Mouse (Mus musculus) thymus, adult 2 months (tissue): ENCODE measurements around the gene Fmnl2. TPM values are rescaled to one million over a fixed set of nuclear protein-coding genes. Genes with fewer than 3 reads are reported as not detected.

Experiments used
- DNase-seq: peaks from one replicate; pipeline ENCODE4 v3.0.0; 2021
- H3K27ac ChIP-seq: fragments of 200-500 bp; 2 replicates; pipeline ENCODE4 v1.5.1; 2012; ENCODE audit warnings: low read length, control low read depth; ENCODE audit not compliant: control insufficient read depth, insufficient read depth
- H3K27me3 ChIP-seq: fragments of 200-500 bp; 2 replicates; pipeline ENCODE4 v1.6.1; 2012; ENCODE audit warnings: mild to moderate bottlenecking, low read length, moderate library complexity, mixed read lengths; ENCODE audit not compliant: control insufficient read depth, insufficient read depth
- H3K36me3 ChIP-seq: fragments of 200-500 bp; 2 replicates; pipeline ENCODE4 v1.6.1; 2012; ENCODE audit warnings: mild to moderate bottlenecking, low read length, moderate library complexity; ENCODE audit not compliant: control insufficient read depth, insufficient read depth
- H3K4me1 ChIP-seq: fragments of 200-500 bp; replicated peaks from 2 replicates; pipeline ENCODE4 v1.6.1; 2012; ENCODE audit warnings: low read length; ENCODE audit not compliant: control insufficient read depth, insufficient read depth
- H3K4me3 ChIP-seq: fragments of 200-500 bp; 2 replicates; pipeline ENCODE4 v1.5.1; 2012; ENCODE audit warnings: mild to moderate bottlenecking, low read length, control low read depth, moderate library complexity; ENCODE audit not compliant: control insufficient read depth, insufficient read depth
- CTCF ChIP-seq: fragments of 200-500 bp; IDR thresholded peaks from 2 replicates; pipeline ENCODE4 v1.5.1; 2012; ENCODE audit warnings: mild to moderate bottlenecking, control low read depth, low read length, moderate library complexity, borderline replicate concordance; ENCODE audit not compliant: control insufficient read depth, poor library complexity, insufficient read depth; ENCODE audit errors: extremely low read depth
- POLR2A ChIP-seq: fragments of 200-500 bp; IDR thresholded peaks from 2 replicates; pipeline ENCODE4 v1.6.1; 2012; ENCODE audit warnings: mild to moderate bottlenecking, low read length, control low read depth, moderate library complexity; ENCODE audit not compliant: control insufficient read depth, poor library complexity, insufficient read depth; ENCODE audit errors: extremely low read depth
- WGBS: fragments of 180-500 bp; shearing (Covaris S2); methylation state at CpG from one replicate; pipeline ENCODE4 v1.1.7; 2018; 5-methylcytosine and 5-hydroxymethylcytosine counted together
- polyA plus RNA-seq: library from polyadenylated mRNA; depleted of rRNA; stranded (reverse); fragments of >200 nt; gene quantifications from 2 replicates; pipeline ENCODE4 v1.2.3, GENCODE M21; 2012

The Fmnl2 gene
- polyA plus RNA-seq, 1 experiment, result 5.0 TPM

- no peak overlapping the region for H3K4me3 ChIP-seq
- H3K27ac ChIP-seq, result no peak overlapping the region
- no peaks in the 10 kb centered on the region for H3K36me3 ChIP-seq
- peaks cover 13% of the 10 kb centered on the region for H3K4me1 ChIP-seq
- no peaks in the 10 kb centered on the region for H3K27me3 ChIP-seq
- TF ChIP-seq CTCF (no peak), POLR2A (no peak)
- 27% methylated on average over 15 of the region's 15 CpGs for WGBS
- DNase-seq, result no peak
Observed at GRCm38 (mm10) chr2:52958535-52959290, 101.1 kb downstream of the Fmnl2 start.

- no peak overlapping the region for H3K27ac ChIP-seq
- H3K4me1 ChIP-seq, result peaks cover 13% of the 10 kb centered on the region
- TF ChIP-seq CTCF, result no peak
- no peak for TF ChIP-seq POLR2A
- no peak for DNase-seq
- no peak overlapping the region for H3K4me3 ChIP-seq
- no peaks in the 10 kb centered on the region for H3K27me3 ChIP-seq
- H3K36me3 ChIP-seq, result no peaks in the 10 kb centered on the region
Observed at GRCm38 (mm10) chr2:52959291-52959621, 101.6 kb downstream of the Fmnl2 start.

GRCm38 (mm10) chr2:52959982-52960381, 102.3 kb downstream of the Fmnl2 start:
- H3K27ac ChIP-seq, result no peak overlapping the region
- WGBS, result 76% methylated on average over 3 of the region's 3 CpGs
- TF ChIP-seq POLR2A, result no peak
- TF ChIP-seq CTCF, result no peak

GRCm38 (mm10) chr2:52960697-52961096, 103.0 kb downstream of the Fmnl2 start:
- H3K4me1 ChIP-seq, result peaks cover 9% of the 10 kb centered on the region
- WGBS, result 25% methylated on average over 2 of the region's 2 CpGs
- H3K27me3 ChIP-seq, result no peaks in the 10 kb centered on the region
- H3K4me3 ChIP-seq, result no peak overlapping the region
- no peak overlapping the region for H3K27ac ChIP-seq
- H3K36me3 ChIP-seq, result no peaks in the 10 kb centered on the region
- TF ChIP-seq POLR2A (no peak), CTCF (no peak)
- no peak for DNase-seq

More at GRCm38 (mm10) chr2:52959982-52960381, 102.3 kb downstream of the Fmnl2 start:
- no peaks in the 10 kb centered on the region for H3K36me3 ChIP-seq
- no peaks in the 10 kb centered on the region for H3K27me3 ChIP-seq
- H3K4me3 ChIP-seq, result no peak overlapping the region
- H3K4me1 ChIP-seq, result peaks cover 10% of the 10 kb centered on the region
- no peak for DNase-seq

- DNase-seq, result no peak
- no peaks in the 10 kb centered on the region for H3K36me3 ChIP-seq
- H3K4me3 ChIP-seq, result no peak overlapping the region
- no peak overlapping the region for H3K27ac ChIP-seq
- no peaks in the 10 kb centered on the region for H3K27me3 ChIP-seq
- 93% methylated on average over 1 of the region's 1 CpGs for WGBS
- TF ChIP-seq CTCF (no peak), POLR2A (no peak)
- peaks cover 16% of the 10 kb centered on the region for H3K4me1 ChIP-seq
Observed at GRCm38 (mm10) chr2:52963439-52963838, 105.8 kb downstream of the Fmnl2 start.

- Histone ChIP-seq H3K36me3 (no peaks in the 10 kb centered on the region), H3K27me3 (no peaks in the 10 kb centered on the region), H3K27ac (no peak overlapping the region), H3K4me1 (peaks cover 21% of the 10 kb centered on the region), H3K4me3 (no peak overlapping the region)
- TF ChIP-seq POLR2A, result no peak
- TF ChIP-seq CTCF, result no peak
- WGBS, result 88% methylated on average over 7 of the region's 7 CpGs
- DNase-seq, result no peak
Observed at GRCm38 (mm10) chr2:52964386-52964928, 106.8 kb downstream of the Fmnl2 start.
